Mouse (Mus musculus) ES-Bruce4 (cell line): ENCODE measurements around the gene Hyal3.

ENCODE experiments used
- CTCF ChIP-seq: IDR thresholded peaks from one replicate; pipeline ENCODE4 v1.8.1; 2011; ENCODE audit warnings: low read depth, low read length
- EP300 ChIP-seq: IDR thresholded peaks from 2 replicates; pipeline ENCODE4 v1.6.1; 2011; ENCODE audit warnings: low read depth, low read length; ENCODE audit not compliant: insufficient read depth
- POLR2A ChIP-seq: IDR thresholded peaks from one replicate; pipeline ENCODE4 v1.8.1; 2011; ENCODE audit warnings: low read length; ENCODE audit not compliant: insufficient read depth

DNA sequence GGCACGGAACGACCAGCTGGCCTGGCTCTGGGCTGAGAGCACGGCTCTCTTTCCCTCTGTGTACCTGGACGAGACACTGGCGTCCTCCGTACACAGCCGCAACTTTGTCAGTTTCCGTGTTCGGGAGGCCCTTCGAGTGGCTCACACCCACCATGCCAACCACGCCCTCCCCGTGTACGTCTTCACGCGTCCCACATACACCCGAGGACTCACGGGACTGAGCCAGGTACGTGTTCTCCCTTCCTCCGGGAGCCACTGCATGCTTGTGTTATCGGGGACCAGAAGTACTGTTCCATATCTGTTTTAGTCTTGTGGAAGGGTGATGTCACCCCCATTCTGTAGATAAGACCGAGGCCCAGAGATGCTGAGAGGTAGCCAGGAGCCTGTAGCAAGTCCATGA lies 9.8 kb upstream of the Hyal3 start:
- TF ChIP-seq CTCF (no peak), POLR2A (no peak), EP300 (no peak)
